Mouse (Mus musculus) spleen, postnatal 10 days (tissue): ENCODE measurements at regions not wholly inside any gene's neighbourhood (a gene's known extent, or its start where the extent isn't known, plus 50 kb on each side); places are given as distances from the start of the nearest gene placed in this dataset.
"Not testable (repeated sequence)": the region's sequence is repeated elsewhere in the genome, so short reads cannot be mapped to it uniquely, and the experiment has no call there.

ENCODE experiments used
- DNase-seq, 2 experiments: peaks; one replicate each; pipeline ENCODE4 v3.0.0; 2021 to 2022; ENCODE audit warnings: low spot score in 2 of 2

- DNase-seq = no peak
These were observed 147.2 kb downstream of the Hira start for GRCm38 (mm10) chr16:19024010-19024532.

GRCm38 (mm10) chr16:19025227-19025932, 148.5 kb downstream of the Hira start:
- no peak for DNase-seq

DNA sequence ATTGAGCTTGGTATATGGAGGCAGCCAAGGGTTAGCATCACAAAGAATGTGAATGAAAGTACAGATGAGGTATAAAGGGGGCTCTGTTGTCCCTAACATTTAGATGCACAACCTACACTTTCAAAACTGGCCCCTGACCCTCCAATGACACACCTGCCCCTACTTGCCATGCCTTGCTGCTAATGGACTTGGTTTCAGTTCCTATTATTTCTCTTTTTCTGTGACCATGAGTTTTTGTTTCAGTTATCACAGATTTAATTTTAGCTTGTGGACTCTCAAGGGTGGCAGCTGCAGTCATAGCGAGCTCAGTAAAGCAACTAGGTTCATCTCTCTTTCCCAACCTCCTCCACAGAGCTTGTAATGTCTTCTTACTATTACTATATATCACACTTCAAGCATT, 150.3 kb downstream of the Hira start:
- peak in 1 of 2 experiments; percentile 30 for DNase-seq

DNA sequence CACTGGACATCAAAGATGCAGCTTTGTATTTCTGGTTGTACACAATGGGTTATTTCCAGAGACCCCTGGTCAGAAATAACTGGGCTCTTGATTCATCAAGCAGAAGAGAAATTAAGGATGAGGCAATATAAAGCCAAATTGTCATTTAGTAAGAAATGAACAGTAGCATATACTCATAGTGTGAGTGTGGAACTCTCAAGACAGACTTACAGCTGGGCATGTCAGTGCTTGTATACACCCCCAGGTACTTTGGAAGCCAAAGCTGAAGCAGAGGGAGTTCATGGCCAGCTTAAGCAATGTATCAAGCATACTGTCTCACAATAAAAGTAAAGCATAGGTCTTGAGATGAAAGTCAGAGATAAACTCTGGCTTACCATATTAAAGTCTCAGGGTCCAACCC, 155.7 kb downstream of the Hira start:
- DNase-seq = no peak

DNA sequence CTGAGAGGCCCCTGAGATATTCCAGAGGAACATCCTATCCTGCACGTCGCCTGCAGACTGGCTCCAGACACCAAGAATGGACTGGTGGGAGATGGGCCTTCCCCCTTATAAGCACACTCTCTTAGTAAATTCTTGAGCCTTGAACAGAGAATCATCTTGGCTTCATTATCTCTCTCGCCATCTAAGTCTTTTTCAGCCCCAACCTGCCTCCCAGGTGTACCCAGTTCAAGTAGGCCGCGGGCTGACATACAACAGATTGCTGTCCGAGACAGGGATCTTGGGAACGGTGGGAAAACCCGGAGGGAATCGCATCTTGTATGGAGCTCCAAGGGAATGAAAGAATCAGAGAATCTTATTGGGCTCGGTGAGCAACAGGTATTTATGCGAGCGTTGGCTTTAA, 158.9 kb downstream of the Hira start:
- no peak for DNase-seq

DNA sequence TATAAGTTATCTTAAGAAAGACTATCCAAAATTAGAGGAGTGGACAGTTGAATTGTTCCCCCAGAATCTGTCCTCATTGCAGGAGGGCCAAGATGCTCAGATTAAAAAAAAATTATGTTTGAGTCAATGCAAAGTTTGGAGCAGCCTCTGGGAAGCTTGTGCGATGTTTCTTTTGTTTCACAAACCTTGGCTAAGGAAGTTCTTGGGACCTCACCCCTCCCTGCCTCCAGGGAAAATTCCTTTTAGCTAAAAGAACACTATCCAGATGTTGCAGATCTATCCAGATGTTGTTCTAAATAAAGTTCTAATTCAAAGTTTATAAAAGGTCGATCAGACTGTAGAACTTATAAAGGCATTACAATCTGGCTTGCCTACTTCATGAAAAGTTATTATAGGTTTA, 160.8 kb downstream of the Hira start:
- DNase-seq = no peak

GRCm38 (mm10) chr16:19052791-19053190, 176.0 kb downstream of the Hira start:
- peak in 1 of 2 experiments; percentile 50 for DNase-seq

- no peak for DNase-seq
These were observed 183.5 kb downstream of the Hira start for GRCm38 (mm10) chr16:19060343-19060742.

DNA sequence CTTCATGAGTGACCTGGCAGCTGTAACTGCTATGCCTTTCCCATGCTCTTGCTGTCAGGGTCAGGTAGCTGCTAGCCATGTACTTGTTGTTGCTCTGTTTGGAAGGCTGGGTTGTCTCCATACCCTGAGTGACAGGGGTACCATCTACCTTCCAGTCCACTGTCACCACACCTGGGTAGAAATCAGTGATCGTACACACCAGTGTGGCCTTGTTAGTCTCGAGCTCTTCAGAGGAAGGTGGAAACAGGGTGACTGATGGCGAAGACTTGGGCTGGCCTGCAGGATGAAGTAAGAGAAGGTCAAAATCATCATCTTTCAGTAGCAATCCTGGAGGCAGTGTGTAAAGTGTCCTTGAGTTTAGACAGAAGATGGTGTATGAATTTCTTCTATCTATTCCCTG, 185.0 kb downstream of the Hira start:
- peak in 1 of 2 experiments; percentile 23 for DNase-seq

DNA sequence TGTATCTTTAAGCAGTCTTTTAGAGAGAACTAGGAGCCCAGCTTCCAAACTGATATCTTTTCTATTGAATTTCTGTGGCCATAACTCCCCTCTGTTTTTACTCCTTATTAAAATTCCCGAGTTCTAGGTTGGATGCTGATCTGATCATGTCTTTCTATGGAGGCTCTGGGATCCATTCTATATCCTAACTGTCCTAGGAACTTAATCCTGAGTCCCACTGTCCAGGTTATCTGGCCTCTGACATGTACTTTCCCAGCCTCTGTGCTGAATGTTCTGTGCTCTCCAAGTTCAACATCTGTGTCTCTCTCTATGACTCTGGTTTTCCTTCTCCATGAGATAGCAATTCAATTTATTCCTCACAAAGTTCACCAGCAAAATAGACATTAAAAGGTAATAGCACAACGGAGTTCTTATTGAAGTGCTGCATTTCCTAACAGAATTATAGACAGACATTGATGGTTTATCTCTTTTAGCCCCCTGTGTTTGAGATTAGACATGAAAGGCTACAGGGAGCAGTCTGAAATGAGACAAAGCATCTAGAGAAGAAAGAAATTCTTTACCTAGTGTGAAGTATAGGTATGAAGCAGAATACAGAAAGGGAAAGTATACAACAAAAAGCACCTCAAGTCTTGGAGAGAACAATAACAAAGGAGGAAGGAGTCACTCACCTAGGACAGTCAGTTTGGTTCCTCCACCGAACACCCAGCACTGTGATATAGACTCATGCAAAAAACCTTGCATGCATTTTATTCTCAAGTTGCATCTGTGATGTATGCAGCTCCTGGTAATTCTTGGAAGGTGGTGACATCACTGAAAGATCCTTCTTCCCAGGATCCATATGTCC, 185.9 kb downstream of the Hira start:
- DNase-seq = peak in 1 of 2 experiments; percentile 22

- no peak for DNase-seq
These were observed 186.5 kb downstream of the Hira start for GRCm38 (mm10) chr16:19063401-19063762.

DNA sequence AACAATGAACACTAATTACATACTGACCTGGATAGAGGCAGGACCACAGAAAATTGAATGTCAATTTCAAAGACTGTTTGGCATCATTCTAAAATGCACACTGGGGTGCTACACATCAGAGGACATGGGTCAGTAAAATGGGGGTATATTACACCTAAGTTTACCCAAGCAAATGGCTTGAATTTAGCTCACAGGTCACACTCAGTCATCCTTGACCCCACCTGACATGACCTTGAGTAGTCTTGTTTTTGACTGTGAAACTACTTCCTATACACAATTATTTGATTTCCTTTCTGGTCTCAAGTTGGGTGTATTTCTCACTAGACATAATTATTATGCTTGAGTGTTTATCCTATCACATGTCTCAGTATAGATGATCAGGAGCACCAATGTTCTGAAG, 187.6 kb downstream of the Hira start:
- no peak for DNase-seq

- no peak for DNase-seq
These were observed 188.8 kb downstream of the Hira start for GRCm38 (mm10) chr16:19065543-19066141.

- DNase-seq = peak in 1 of 2 experiments; percentile 40
These were observed 190.0 kb downstream of the Hira start for GRCm38 (mm10) chr16:19066700-19067310.

DNA sequence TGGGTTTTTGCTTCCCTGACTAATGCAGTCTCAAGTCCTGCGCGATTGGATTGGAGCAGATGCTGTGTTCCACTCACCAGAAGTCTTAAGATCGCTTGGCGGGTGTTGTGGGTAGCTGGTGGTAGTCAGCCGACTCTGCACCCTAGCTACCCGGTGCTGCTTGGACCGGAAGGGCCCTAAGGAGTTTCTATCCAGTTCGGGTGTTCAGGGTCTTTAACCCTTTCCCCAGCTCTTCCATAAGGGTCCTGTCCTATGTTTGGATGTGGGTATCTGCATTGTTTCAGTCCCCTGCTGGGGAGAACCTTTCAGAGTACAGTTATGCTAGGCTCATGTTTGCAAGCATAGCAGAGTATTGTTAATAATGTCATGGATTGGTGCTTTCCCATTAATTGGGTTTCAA, 206.7 kb downstream of the Hira start:
- DNase-seq = not testable (repeated sequence)

- DNase-seq = no peak
These were observed 211.1 kb downstream of the Hira start for GRCm38 (mm10) chr16:19087914-19088313.
